Mouse (Mus musculus) right cerebral cortex, adult 2 months (tissue): ENCODE data around the gene Slitrk5.
"Not testable (repeated sequence)": the region's sequence is repeated elsewhere in the genome, so short reads cannot be mapped to it uniquely, and the experiment has no call there.

Experiments
- DNase-seq, 2 experiments: peaks; one replicate each; pipeline ENCODE4 v3.0.0; 2021 to 2022; ENCODE audit warnings: low spot score in 2 of 2

Gene Slitrk5

GRCm38 (mm10) chr14:111674664-111675147, at the start of gene Slitrk5:
Slitrk5 (plus strand) TSS chr14:111675097.
- DNase-seq = peak; percentile 95 to 96

- DNase-seq = no peak
Observed at GRCm38 (mm10) chr14:111672942-111673341, 2.0 kb upstream of the Slitrk5 start.

GRCm38 (mm10) chr14:111675211-111676165, 591 bp downstream of the Slitrk5 start:
- peak in 1 of 2 experiments; percentile 53 for DNase-seq

- DNase-seq = peak; percentile 52 to 58
Observed at GRCm38 (mm10) chr14:111676166-111676581, 1.3 kb downstream of the Slitrk5 start.

GRCm38 (mm10) chr14:111676851-111677291, 2.0 kb downstream of the Slitrk5 start:
- DNase-seq = peak; percentile 59 to 75

GRCm38 (mm10) chr14:111677361-111678070, 2.6 kb downstream of the Slitrk5 start:
- peak in 1 of 2 experiments; percentile 22 for DNase-seq

- DNase-seq = no peak
Observed at GRCm38 (mm10) chr14:111680271-111680670, 5.4 kb downstream of the Slitrk5 start.

- peak; percentile 46 to 57 for DNase-seq
Observed at GRCm38 (mm10) chr14:111681092-111681708, 6.3 kb downstream of the Slitrk5 start.

GRCm38 (mm10) chr14:111681773-111682172, 6.9 kb downstream of the Slitrk5 start:
- DNase-seq = peak in 1 of 2 experiments; percentile 31

- no peak for DNase-seq
Observed at GRCm38 (mm10) chr14:111683543-111683942, 8.6 kb downstream of the Slitrk5 start.

GRCm38 (mm10) chr14:111690139-111690538, 15.2 kb downstream of the Slitrk5 start:
- DNase-seq = not testable (repeated sequence)

- DNase-seq = no peak
Observed at GRCm38 (mm10) chr14:111729833-111730232, 54.9 kb downstream of the Slitrk5 start.
